Mouse (Mus musculus): Measurements from ENCODE around the gene Kcnk3. TPM values are rescaled to one million over a fixed set of nuclear protein-coding genes. Genes with fewer than 3 reads are reported as not detected.

Kcnk3 gene
- polyA plus RNA-seq, 2 experiments = 0.07 to 0.11 TPM

- H3K4me3 ChIP-seq (ENCODE audit: insufficient read depth in 1 of 2, low read depth in 2 of 2, low read length in 2 of 2) = no peak overlapping the region
- no peaks in the 10 kb centered on the region for H3K36me3 ChIP-seq (replicated peaks; ENCODE audit: control insufficient read depth, insufficient read depth, low read depth)
- WGBS (ENCODE audit: insufficient replicate concordance) = 15% methylated on average over 3 of the region's 3 CpGs
- H3K4me1 ChIP-seq (replicated peaks; ENCODE audit: control insufficient read depth in 2 of 2, insufficient read depth in 2 of 2, low read length in 1 of 2) = no peaks in the 10 kb centered on the region
- H3K4me2 ChIP-seq (ENCODE audit: low read depth) = no peak overlapping the region
- no peak overlapping the region for H3K27ac ChIP-seq
- ATAC-seq (ENCODE audit: insufficient read depth) = no peak
- H3K9ac ChIP-seq (replicated peaks) = no peak overlapping the region
- DNase-seq (ENCODE audit: low read depth in 3 of 3, low spot score in 3 of 3) = no peak
- H3K9me3 ChIP-seq (ENCODE audit: control insufficient read depth, low read length) = no peaks in the 10 kb centered on the region
- no peaks in the 10 kb centered on the region; the same call in 1 of the 2 replicates for H3K27me3 ChIP-seq (ENCODE audit: control insufficient read depth, insufficient read depth, low read length)
- no peak for TF ChIP-seq CTCF (IDR thresholded peaks at IDR 0.05; ENCODE audit: low read depth)
- TF ChIP-seq EP300 (IDR thresholded peaks at IDR 0.05; ENCODE audit: low read depth) = no peak
Observed at GRCm38 (mm10) chr5:30559986-30560493, 27.9 kb upstream of the Kcnk3 start.

- Histone ChIP-seq H3K27me3 (ENCODE audit: control insufficient read depth, insufficient read depth, low read length) (no peaks in the 10 kb centered on the region), H3K4me1 (replicated peaks; ENCODE audit: control insufficient read depth in 2 of 2, insufficient read depth in 2 of 2, low read length in 1 of 2) (no peaks in the 10 kb centered on the region), H3K4me2 (ENCODE audit: low read depth) (no peak overlapping the region), H3K9me3 (ENCODE audit: control insufficient read depth, low read length) (no peaks in the 10 kb centered on the region), H3K27ac (no peak overlapping the region), H3K36me3 (replicated peaks; ENCODE audit: control insufficient read depth, insufficient read depth, low read depth) (no peaks in the 10 kb centered on the region), H3K9ac (replicated peaks) (no peak overlapping the region), H3K4me3 (ENCODE audit: insufficient read depth in 1 of 2, low read depth in 2 of 2, low read length in 2 of 2) (no peak overlapping the region)
- TF ChIP-seq EP300 (IDR thresholded peaks at IDR 0.05; ENCODE audit: low read depth) (no peak), CTCF (IDR thresholded peaks at IDR 0.05; ENCODE audit: low read depth) (no peak)
- no peak for ATAC-seq (ENCODE audit: insufficient read depth)
- 50% methylated on average over 1 of the region's 1 CpGs for WGBS (ENCODE audit: insufficient replicate concordance)
- DNase-seq (ENCODE audit: low read depth in 3 of 3, low spot score in 3 of 3) = no peak
Observed at GRCm38 (mm10) chr5:30568479-30568878, 19.5 kb upstream of the Kcnk3 start.

DNA sequence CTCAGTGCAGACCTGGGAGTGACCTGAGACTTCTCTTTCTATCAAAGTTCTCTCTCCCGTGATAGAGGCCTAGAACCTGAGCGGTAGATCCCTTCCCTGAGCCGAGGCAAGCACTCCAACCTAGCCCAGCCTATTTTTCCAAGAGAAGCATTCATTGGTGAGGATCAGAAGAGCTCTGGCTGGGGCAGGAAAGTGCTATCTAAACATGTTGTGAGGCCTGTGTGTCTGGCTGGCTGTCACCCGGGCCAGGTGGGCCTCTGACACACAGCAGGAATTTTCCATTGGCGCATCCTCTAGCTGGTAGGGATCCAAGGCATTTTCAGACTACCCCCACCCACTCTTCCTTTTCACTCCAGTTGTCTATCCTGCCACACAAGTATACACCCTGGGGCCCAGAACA, 16.1 kb upstream of the Kcnk3 start:
- no peaks in the 10 kb centered on the region for H3K36me3 ChIP-seq (replicated peaks; ENCODE audit: control insufficient read depth, insufficient read depth, low read depth)
- 56% methylated on average over 5 of the region's 5 CpGs for WGBS (ENCODE audit: insufficient replicate concordance)
- no peak overlapping the region for H3K4me3 ChIP-seq (ENCODE audit: insufficient read depth in 1 of 2, low read depth in 2 of 2, low read length in 2 of 2)
- peaks cover 0 to 10% of the 10 kb centered on the region in 2 experiments; a peak in 2 of 4 replicates for H3K4me1 ChIP-seq (replicated peaks; ENCODE audit: control insufficient read depth in 2 of 2, insufficient read depth in 2 of 2, low read length in 1 of 2)
- no peaks in the 10 kb centered on the region for H3K9me3 ChIP-seq (ENCODE audit: control insufficient read depth, low read length)
- H3K9ac ChIP-seq (replicated peaks) = no peak overlapping the region
- no peak for ATAC-seq (ENCODE audit: insufficient read depth)
- no peak overlapping the region for H3K4me2 ChIP-seq (ENCODE audit: low read depth)
- no peak for DNase-seq (ENCODE audit: low read depth in 3 of 3, low spot score in 3 of 3)
- H3K27ac ChIP-seq = no peak overlapping the region
- no peak for TF ChIP-seq EP300 (IDR thresholded peaks at IDR 0.05; ENCODE audit: low read depth)
- H3K27me3 ChIP-seq (ENCODE audit: control insufficient read depth, insufficient read depth, low read length) = no peaks in the 10 kb centered on the region

DNA sequence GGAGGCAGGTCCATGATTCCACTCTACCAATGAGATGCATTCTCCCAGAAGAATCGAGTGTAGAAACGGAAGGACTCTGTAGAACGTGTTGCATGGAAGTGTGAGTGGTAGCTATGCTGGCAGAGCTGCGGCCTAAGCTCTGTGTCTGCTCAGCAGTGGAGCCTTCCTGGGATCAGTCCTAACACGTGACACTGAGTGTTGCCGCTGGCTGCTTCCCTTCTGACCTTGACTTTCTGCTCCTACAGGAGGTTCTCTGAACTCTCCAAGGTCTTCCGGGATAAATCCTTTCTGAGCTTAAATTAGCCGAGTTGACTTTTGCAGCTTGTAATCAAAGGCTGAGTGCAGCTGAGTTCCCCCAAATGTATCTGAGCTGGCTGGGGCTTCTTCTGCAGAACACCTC, 13.6 kb upstream of the Kcnk3 start:
- Histone ChIP-seq H3K4me3 (ENCODE audit: insufficient read depth in 1 of 2, low read depth in 2 of 2, low read length in 2 of 2) (no peak overlapping the region), H3K27ac (no peak overlapping the region), H3K9ac (replicated peaks) (no peak overlapping the region), H3K4me2 (ENCODE audit: low read depth) (no peak overlapping the region), H3K4me1 (replicated peaks; ENCODE audit: control insufficient read depth in 2 of 2, insufficient read depth in 2 of 2, low read length in 1 of 2) (peaks cover 0 to 10% of the 10 kb centered on the region in 2 experiments; a peak in 2 of 4 replicates), H3K36me3 (replicated peaks; ENCODE audit: control insufficient read depth, insufficient read depth, low read depth) (no peaks in the 10 kb centered on the region), H3K9me3 (ENCODE audit: control insufficient read depth, low read length) (no peaks in the 10 kb centered on the region), H3K27me3 (ENCODE audit: control insufficient read depth, insufficient read depth, low read length) (no peaks in the 10 kb centered on the region)
- TF ChIP-seq CTCF (IDR thresholded peaks at IDR 0.05; ENCODE audit: low read depth) (no peak), EP300 (IDR thresholded peaks at IDR 0.05; ENCODE audit: low read depth) (no peak)
- WGBS (ENCODE audit: insufficient replicate concordance) = 68% methylated on average over 8 of the region's 8 CpGs
- DNase-seq (ENCODE audit: low read depth in 3 of 3, low spot score in 3 of 3) (no peak), ATAC-seq (ENCODE audit: insufficient read depth) (no peak)

GRCm38 (mm10) chr5:30576233-30576632, 11.7 kb upstream of the Kcnk3 start:
- 18% methylated on average over 7 of the region's 7 CpGs for WGBS (ENCODE audit: insufficient replicate concordance)
- peak in 2 of 3 experiments; percentile 11 to 15 for DNase-seq (ENCODE audit: low read depth in 3 of 3, low spot score in 3 of 3)
- no peaks in the 10 kb centered on the region for H3K36me3 ChIP-seq (replicated peaks; ENCODE audit: control insufficient read depth, insufficient read depth, low read depth)
- peaks cover 0 to 10% of the 10 kb centered on the region in 2 experiments; a peak in 2 of 4 replicates for H3K4me1 ChIP-seq (replicated peaks; ENCODE audit: control insufficient read depth in 2 of 2, insufficient read depth in 2 of 2, low read length in 1 of 2)
- no peaks in the 10 kb centered on the region for H3K27me3 ChIP-seq (ENCODE audit: control insufficient read depth, insufficient read depth, low read length)
- H3K27ac ChIP-seq = no peak overlapping the region
- no peak overlapping the region for H3K4me2 ChIP-seq (ENCODE audit: low read depth)
- TF ChIP-seq CTCF (IDR thresholded peaks at IDR 0.05; ENCODE audit: low read depth) (no peak), EP300 (IDR thresholded peaks at IDR 0.05; ENCODE audit: low read depth) (no peak)
- no peak overlapping the region for H3K4me3 ChIP-seq (ENCODE audit: insufficient read depth in 1 of 2, low read depth in 2 of 2, low read length in 2 of 2)
- ATAC-seq (ENCODE audit: insufficient read depth) = peak; percentile 74
- H3K9me3 ChIP-seq (ENCODE audit: control insufficient read depth, low read length) = no peaks in the 10 kb centered on the region
- H3K9ac ChIP-seq (replicated peaks) = no peak overlapping the region
